Mouse (Mus musculus) MEL (cell line): ENCODE measurements around the gene Unc119b. TPM values are rescaled to one million over a fixed set of nuclear protein-coding genes. Genes with fewer than 3 reads are reported as not detected.
"Not testable (repeated sequence)": the region's sequence is repeated elsewhere in the genome, so short reads cannot be mapped to it uniquely, and the experiment has no call there.

Experiments
- DNase-seq: peaks from one replicate; pipeline ENCODE4 v3.0.0; 2011; ENCODE audit warnings: low read depth, low spot score
- H3K27ac ChIP-seq: 2 replicates; pipeline ENCODE4 v1.5.1; 2012; ENCODE audit warnings: low read depth, mild to moderate bottlenecking, control low read depth, low read length, moderate library complexity; ENCODE audit not compliant: control insufficient read depth
- H3K27me3 ChIP-seq, 2 experiments: fragments of 150-350 bp in 1 of 2; sonication (generic) in 1 of 2; 2 replicates each; pipeline ENCODE4 v1.6.1; 2012; ENCODE audit warnings: low read length in 2 of 2, mild to moderate bottlenecking in 2 of 2, improper control_type of control experiment in 1 of 2, moderate library complexity in 1 of 2; ENCODE audit not compliant: insufficient read depth in 2 of 2, control insufficient read depth in 1 of 2
- H3K36me3 ChIP-seq, 2 experiments: 2 replicates each; pipeline ENCODE4 v1.6.1; 2012 to 2014; ENCODE audit warnings: low read length in 2 of 2, improper control_type of control experiment in 1 of 2, inconsistent platforms in 1 of 2, mild to moderate bottlenecking in 1 of 2; ENCODE audit not compliant: insufficient read depth in 2 of 2, control insufficient read depth in 1 of 2
- H3K4me1 ChIP-seq, 2 experiments: fragments of 150-350 bp in 1 of 2; sonication (generic) in 1 of 2; 2 replicates each; pipeline ENCODE4 v1.6.1; 2012; ENCODE audit warnings: low read length in 2 of 2, improper control_type of control experiment in 1 of 2, mild to moderate bottlenecking in 1 of 2; ENCODE audit not compliant: insufficient read depth in 2 of 2, control insufficient read depth in 1 of 2
- H3K4me3 ChIP-seq, 2 experiments: fragments of 150-350 bp in 1 of 2; sonication (generic) in 1 of 2; 2 replicates each; pipeline ENCODE4 v1.5.1; 2012; ENCODE audit warnings: low read depth in 2 of 2, low read length in 2 of 2, mild to moderate bottlenecking in 2 of 2, moderate library complexity in 2 of 2, control low read depth in 1 of 2, improper control_type of control experiment in 1 of 2; ENCODE audit not compliant: control insufficient read depth in 1 of 2, insufficient read depth in 1 of 2
- H3K79me2 ChIP-seq: 2 replicates; pipeline ENCODE4 v1.6.1; 2012; ENCODE audit warnings: mild to moderate bottlenecking, low read length, moderate library complexity; ENCODE audit not compliant: control insufficient read depth, poor library complexity, insufficient read depth
- H3K9ac ChIP-seq: 2 replicates; pipeline ENCODE4 v1.6.1; 2012; ENCODE audit warnings: low read depth, mild to moderate bottlenecking, control low read depth, low read length, moderate library complexity; ENCODE audit not compliant: control insufficient read depth, poor library complexity, severe bottlenecking
- H3K9me3 ChIP-seq: fragments of 150-350 bp; sonication (generic); replicated peaks from 2 replicates; pipeline ENCODE4 v1.6.1; 2012; ENCODE audit warnings: mild to moderate bottlenecking, low read length, improper control_type of control experiment, moderate library complexity; ENCODE audit not compliant: insufficient read depth
- CHD2 ChIP-seq: IDR thresholded peaks from 2 replicates; pipeline ENCODE4 v1.6.1; 2011; ENCODE audit warnings: low read length, improper control_type of control experiment
- CTCF ChIP-seq, 3 experiments: IDR thresholded peaks in 2 of 3; conservative IDR thresholded peaks in 1 of 3; 2 replicates each; pipeline ENCODE4 v1.5.1; 2011 to 2012; ENCODE audit warnings: low read length in 3 of 3, low read depth in 2 of 3, mild to moderate bottlenecking in 2 of 3, improper control_type of control experiment in 1 of 3, inconsistent platforms in 1 of 3, mixed read lengths in 1 of 3, moderate library complexity in 1 of 3; ENCODE audit not compliant: control insufficient read depth in 1 of 3, insufficient read depth in 1 of 3, poor library complexity in 1 of 3, severe bottlenecking in 1 of 3
- E2F4 ChIP-seq: IDR thresholded peaks from 2 replicates; pipeline ENCODE4 v1.6.1; 2011; ENCODE audit warnings: low read depth, low read length, improper control_type of control experiment, borderline replicate concordance
- GABPA ChIP-seq: IDR thresholded peaks from 2 replicates; pipeline ENCODE4 v1.6.1; 2012; ENCODE audit warnings: low read depth, mild to moderate bottlenecking, inconsistent platforms, low read length, improper control_type of control experiment, moderate library complexity
- KAT2A ChIP-seq: conservative IDR thresholded peaks from 2 replicates; pipeline ENCODE4 v1.6.1; 2012; ENCODE audit warnings: low read depth, low read length, improper control_type of control experiment, inconsistent platforms
- MXI1 ChIP-seq: IDR thresholded peaks from 2 replicates; pipeline ENCODE4 v1.6.1; 2011; ENCODE audit warnings: mild to moderate bottlenecking, low read depth, low read length, improper control_type of control experiment
- NELFE ChIP-seq: IDR thresholded peaks from 2 replicates; pipeline ENCODE4 v1.6.1; 2011; ENCODE audit warnings: low read depth, low read length, improper control_type of control experiment
- NRF1 ChIP-seq: IDR thresholded peaks from 2 replicates; pipeline ENCODE4 v1.6.1; 2014; ENCODE audit warnings: low read depth, mild to moderate bottlenecking, inconsistent platforms, low read length, improper control_type of control experiment, moderate library complexity; ENCODE audit not compliant: poor library complexity, insufficient read depth, severe bottlenecking
- POLR2AphosphoS5 ChIP-seq: IDR thresholded peaks from 2 replicates; pipeline ENCODE4 v1.6.1; 2012; ENCODE audit warnings: low read depth, borderline replicate concordance, mild to moderate bottlenecking, inconsistent platforms, low read length, moderate library complexity, mixed read lengths
- SMC3 ChIP-seq: IDR thresholded peaks from 2 replicates; pipeline ENCODE4 v1.6.1; 2011; ENCODE audit warnings: low read depth, low read length, improper control_type of control experiment
- TBP ChIP-seq: IDR thresholded peaks from 2 replicates; pipeline ENCODE4 v1.8.0; 2011; ENCODE audit warnings: low read depth, low read length, improper control_type of control experiment
- polyA plus RNA-seq, 2 experiments: library from polyadenylated mRNA; stranded (reverse) in 1 of 2; unstranded in 1 of 2; fragments of >175 nt in 1 of 2; fragments of >200 nt in 1 of 2; gene quantifications; 2 replicates each; pipeline versions ENCODE4 v1.2.1 to v1.2.4; 2012; ENCODE audit warnings: low replicate concordance in 2 of 2, low read depth in 1 of 2; ENCODE audit not compliant: insufficient read length in 2 of 2, insufficient read depth in 1 of 2, missing spikeins in 1 of 2
- total RNA-seq: library from RNA; depleted of rRNA; stranded (reverse); fragments of 300-350 nt; gene quantifications from 2 replicates; pipeline ENCODE4 v1.2.3, GENCODE M21; 2012

Gene Unc119b
- total and polyA plus RNA-seq, 3 experiments, result 18.6 to 25.7 TPM; not detected in 1

DNA sequence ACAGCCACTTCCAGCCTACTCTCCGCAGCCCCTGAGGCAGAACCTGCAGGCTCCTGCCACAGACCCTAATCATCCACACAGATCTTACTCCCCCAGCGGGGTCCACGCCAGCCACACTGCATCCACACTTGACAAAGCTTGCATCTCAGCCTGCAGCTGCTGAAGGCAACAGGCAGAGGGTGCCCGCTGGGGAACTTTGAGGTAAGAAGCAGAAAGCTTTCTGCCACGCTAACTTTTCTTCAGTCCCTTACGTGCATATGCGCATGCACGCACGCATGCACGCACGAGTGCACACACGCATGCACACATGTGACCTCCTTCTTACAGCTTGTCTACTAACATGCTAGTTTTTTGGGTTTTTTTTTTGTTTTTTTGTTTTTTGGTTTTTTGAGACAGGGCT, 21.5 kb downstream of the Unc119b start:
- Histone ChIP-seq H3K79me2 (no peaks in the 10 kb centered on the region), H3K9me3 (no peaks in the 10 kb centered on the region), H3K27ac (no peak overlapping the region), H3K9ac (no peak overlapping the region), H3K4me1 (no peaks in the 10 kb centered on the region), H3K4me3 (no peak overlapping the region), H3K27me3 (no peaks in the 10 kb centered on the region), H3K36me3 (no peaks in the 10 kb centered on the region)
- no peak for DNase-seq
- TF ChIP-seq E2F4 (no peak), POLR2AphosphoS5 (no peak), MXI1 (no peak), SMC3 (no peak), CHD2 (no peak), CTCF (IDR thresholded peaks at IDR 0.05 in 2 of 3, conservative IDR thresholded peaks at IDR 0.05 in 1 of 3; ENCODE audit: control insufficient read depth in 1 of 3, insufficient read depth in 1 of 3, low read depth in 2 of 3, low read length in 3 of 3, poor library complexity in 1 of 3, severe bottlenecking in 1 of 3) (no peak), NRF1 (no peak)

DNA sequence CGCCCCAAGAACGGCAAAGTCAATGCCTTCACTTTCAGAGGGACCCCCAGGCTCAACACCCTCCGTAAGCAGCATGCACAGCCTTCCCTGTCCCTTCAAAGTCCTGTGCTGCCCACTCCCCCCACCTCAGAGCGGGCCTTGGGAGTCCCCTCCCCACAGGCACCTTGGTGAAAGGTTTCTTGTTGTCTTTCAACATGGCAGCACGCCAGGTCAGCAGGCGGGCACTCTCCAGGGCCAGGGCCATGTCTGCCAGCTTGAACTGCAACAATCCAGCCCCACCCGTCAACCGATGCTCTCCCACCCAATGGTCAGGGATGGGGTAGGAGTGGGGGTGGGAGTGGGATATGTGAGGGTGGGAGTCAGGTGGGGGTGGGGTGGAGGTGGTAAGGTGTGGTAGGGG, 23.6 kb downstream of the Unc119b start:
- no peaks in the 10 kb centered on the region for H3K4me1 ChIP-seq
- H3K4me3 ChIP-seq, result no peak overlapping the region
- TF ChIP-seq E2F4, result no peak
- TF ChIP-seq GABPA, result no peak
- TF ChIP-seq NELFE, result no peak
- TF ChIP-seq KAT2A, result no peak
- TF ChIP-seq TBP, result no peak
- no peak overlapping the region for H3K9ac ChIP-seq
- DNase-seq, result no peak
- no peaks in the 10 kb centered on the region for H3K79me2 ChIP-seq
- no peaks in the 10 kb centered on the region for H3K36me3 ChIP-seq
- no peaks in the 10 kb centered on the region for H3K9me3 ChIP-seq
- H3K27me3 ChIP-seq, result no peaks in the 10 kb centered on the region
- no peak overlapping the region for H3K27ac ChIP-seq

GRCm38 (mm10) chr5:115103253-115103652, 31.5 kb downstream of the Unc119b start:
- not testable (repeated sequence) for H3K36me3 ChIP-seq, H3K4me3 ChIP-seq

More at GRCm38 (mm10) chr5:115103253-115103652, 31.5 kb downstream of the Unc119b start:
- H3K9me3 ChIP-seq, H3K79me2 ChIP-seq, DNase-seq, H3K27ac ChIP-seq, H3K4me1 ChIP-seq, H3K9ac ChIP-seq, H3K27me3 ChIP-seq: not testable (repeated sequence)
